Mouse (Mus musculus) stomach, postnatal 0 days (tissue): ENCODE measurements around the gene Rragd.

Source experiments
- CTCF ChIP-seq: IDR thresholded peaks from 2 replicates; pipeline ENCODE4 v1.5.1; 2016; ENCODE audit warnings: antibody characterized with exemption, low read depth, mild to moderate bottlenecking, moderate library complexity
- EP300 ChIP-seq: optimal IDR thresholded peaks from 2 replicates; pipeline ENCODE3; 2016; ENCODE audit warnings: antibody characterized with exemption

DNA sequence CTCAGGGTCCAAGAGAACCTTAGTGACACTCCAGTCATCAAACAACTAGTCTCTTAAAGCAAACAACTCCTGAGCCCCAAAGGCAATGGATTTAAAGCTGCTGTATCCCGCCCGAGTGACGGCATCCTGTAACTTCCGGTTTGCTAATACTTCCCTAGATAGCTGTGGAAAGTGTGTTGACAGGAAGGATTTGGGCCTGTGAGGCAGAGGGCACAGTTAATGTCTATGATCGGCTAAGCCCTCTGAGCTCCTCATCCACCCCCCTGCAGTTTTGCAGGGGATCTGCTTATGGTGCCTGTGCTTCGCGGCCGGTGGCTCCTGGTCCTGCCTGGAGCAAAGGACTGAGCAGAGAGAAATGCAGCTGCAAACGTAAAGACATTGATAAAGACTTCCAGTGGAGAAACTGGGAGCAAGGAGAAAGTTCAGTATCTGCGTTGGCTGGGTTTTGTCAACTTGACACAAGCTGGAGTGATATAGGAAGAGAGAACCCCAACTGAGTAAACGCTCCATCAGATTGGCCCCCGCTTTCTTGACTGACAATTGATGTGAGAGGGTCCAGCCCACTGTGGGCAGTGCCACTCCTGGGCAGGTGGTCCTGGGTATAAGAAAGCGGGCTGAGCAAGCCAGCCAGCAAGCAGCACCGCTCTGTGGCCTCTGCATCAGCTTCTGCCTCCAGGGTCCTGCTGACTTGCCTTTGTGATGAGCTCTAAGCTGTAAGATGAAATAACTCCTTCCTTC lies 83.6 kb downstream of the Rragd start:
- TF ChIP-seq CTCF: no peak
- TF ChIP-seq EP300: no peak
